ENCODE assay signal across 34 mouse cellular contexts in the genomic region with DNA sequence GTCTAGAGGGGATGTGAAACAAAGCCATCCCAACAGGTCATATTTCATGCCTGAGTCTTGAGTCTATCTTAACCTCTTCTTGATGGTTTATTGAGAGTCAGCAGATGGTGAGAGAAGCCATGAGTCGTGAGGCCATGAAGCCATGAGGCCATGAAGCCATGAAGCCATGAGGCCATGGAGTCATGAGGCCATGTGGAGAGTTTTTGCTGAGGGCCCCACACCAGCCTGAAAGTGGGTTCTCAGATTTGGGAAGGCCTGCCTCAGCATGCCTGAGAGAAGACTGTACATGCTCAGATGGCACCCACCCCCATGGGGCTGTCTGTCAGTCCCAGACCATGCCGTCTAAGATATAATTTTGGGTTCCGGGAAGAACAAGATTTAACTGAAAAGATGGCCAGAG.
"Had no signal": no experiment of that assay in that cellular context is flagged by ENCODE, and none has a peak within 500 bp of the region (broad histone marks: within the 10 kb centered on the region; RNA-seq: fewer than 3 reads in every experiment).

No protein-coding gene starts in this region.

- H3K9me3 ChIP-seq: heart, embryonic 10.5 days; heart, embryonic 12.5 days; heart, embryonic 13.5 days; heart, embryonic 15.5 days; hindbrain, embryonic 10.5 days; hindbrain, embryonic 12.5 days; hindbrain, embryonic 13.5 days; hindbrain, embryonic 15.5 days; intestine, embryonic 15.5 days; kidney, embryonic 15.5 days had no signal

- H3K4me1 ChIP-seq: hindbrain, embryonic 15.5 days; intestine, embryonic 15.5 days; kidney, embryonic 15.5 days had no signal

- H3K27ac ChIP-seq: heart, embryonic 10.5 days; heart, embryonic 13.5 days; heart, embryonic 15.5 days; hindbrain, embryonic 10.5 days; hindbrain, embryonic 12.5 days; hindbrain, embryonic 14.5 days; hindbrain, embryonic 15.5 days; hindbrain, postnatal 0 days; intestine, embryonic 15.5 days; kidney, embryonic 15.5 days; kidney, postnatal 0 days; layer of hippocampus, adult 2 months had no signal

- H3K27me3 ChIP-seq: heart, embryonic 12.5 days; heart, embryonic 13.5 days; heart, embryonic 15.5 days; hindbrain, embryonic 12.5 days; hindbrain, embryonic 13.5 days; hindbrain, embryonic 15.5 days; intestine, embryonic 15.5 days; kidney, embryonic 15.5 days had no signal

- DNase-seq: heart, postnatal 10 days; heart, postnatal 14 days; heart, postnatal 36 days; heart, postnatal 4 days; kidney, adult 11 months; kidney, adult 18-20 months; kidney, adult 2 months; kidney, adult 8-10 months; kidney, postnatal 10 days; kidney, postnatal 14 days; kidney, postnatal 25 days; kidney, postnatal 36 days; kidney, postnatal 4 days; layer of hippocampus, adult 9-11 months; layer of hippocampus, postnatal 36 days had no signal

- ATAC-seq: hindbrain, embryonic 16.5 days; hindbrain, postnatal 0 days; inflammation-experienced regulatory T-cells, adult 6 months; intestine, embryonic 15.5 days; intestine, embryonic 16.5 days; intestine, postnatal 0 days had no signal

- H3K36me3 ChIP-seq: heart, embryonic 10.5 days; heart, embryonic 15.5 days; hindbrain, embryonic 10.5 days; hindbrain, embryonic 12.5 days; hindbrain, embryonic 13.5 days; kidney, embryonic 15.5 days had no signal

- H3K9ac ChIP-seq: heart, embryonic 12.5 days; heart, embryonic 13.5 days; heart, embryonic 15.5 days; hindbrain, embryonic 12.5 days; hindbrain, embryonic 13.5 days; hindbrain, embryonic 14.5 days; hindbrain, embryonic 15.5 days; intestine, embryonic 15.5 days; kidney, embryonic 15.5 days had no signal

- H3K4me3 ChIP-seq: heart, embryonic 10.5 days; heart, embryonic 12.5 days; heart, embryonic 13.5 days; heart, embryonic 15.5 days; hindbrain, embryonic 10.5 days; hindbrain, embryonic 12.5 days; hindbrain, embryonic 13.5 days; hindbrain, embryonic 15.5 days; intestine, embryonic 15.5 days; kidney, embryonic 15.5 days; layer of hippocampus, adult 2 months had no signal

- H3K4me2 ChIP-seq: heart, embryonic 11.5 days; heart, embryonic 12.5 days; heart, embryonic 13.5 days; heart, embryonic 15.5 days; hindbrain, embryonic 12.5 days; hindbrain, embryonic 13.5 days; hindbrain, embryonic 14.5 days; hindbrain, embryonic 15.5 days; intestine, embryonic 15.5 days; kidney, embryonic 15.5 days had no signal
